Mouse (Mus musculus): ENCODE measurements around the gene Abcg4. TPM values are rescaled to one million over a fixed set of nuclear protein-coding genes. Genes with fewer than 3 reads are reported as not detected.

The Abcg4 gene
- total RNA-seq, 2 experiments from 2014 or later = 0.30 to 0.85 TPM

DNA sequence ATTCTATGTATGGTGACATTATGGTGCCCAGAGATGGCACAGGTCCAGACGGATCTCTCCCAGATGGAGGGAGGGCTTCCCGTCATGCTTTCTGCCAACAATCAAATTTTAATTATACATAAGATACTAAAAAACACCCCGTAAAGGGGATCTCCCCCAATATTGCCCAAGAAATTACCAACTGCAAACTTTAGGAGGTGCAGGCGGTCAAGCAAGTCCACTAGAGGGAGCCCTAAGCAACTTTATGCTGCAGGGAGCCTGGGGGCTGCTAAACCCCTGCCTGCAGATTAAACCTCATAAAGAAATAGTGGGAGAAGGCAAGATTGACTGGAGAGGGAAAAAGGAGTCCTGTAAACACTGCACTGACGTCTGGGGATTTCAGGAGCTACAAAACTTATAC lies 49.0 kb downstream of the Abcg4 start:
- DNase-seq = peak; percentile 51 to 80

DNA sequence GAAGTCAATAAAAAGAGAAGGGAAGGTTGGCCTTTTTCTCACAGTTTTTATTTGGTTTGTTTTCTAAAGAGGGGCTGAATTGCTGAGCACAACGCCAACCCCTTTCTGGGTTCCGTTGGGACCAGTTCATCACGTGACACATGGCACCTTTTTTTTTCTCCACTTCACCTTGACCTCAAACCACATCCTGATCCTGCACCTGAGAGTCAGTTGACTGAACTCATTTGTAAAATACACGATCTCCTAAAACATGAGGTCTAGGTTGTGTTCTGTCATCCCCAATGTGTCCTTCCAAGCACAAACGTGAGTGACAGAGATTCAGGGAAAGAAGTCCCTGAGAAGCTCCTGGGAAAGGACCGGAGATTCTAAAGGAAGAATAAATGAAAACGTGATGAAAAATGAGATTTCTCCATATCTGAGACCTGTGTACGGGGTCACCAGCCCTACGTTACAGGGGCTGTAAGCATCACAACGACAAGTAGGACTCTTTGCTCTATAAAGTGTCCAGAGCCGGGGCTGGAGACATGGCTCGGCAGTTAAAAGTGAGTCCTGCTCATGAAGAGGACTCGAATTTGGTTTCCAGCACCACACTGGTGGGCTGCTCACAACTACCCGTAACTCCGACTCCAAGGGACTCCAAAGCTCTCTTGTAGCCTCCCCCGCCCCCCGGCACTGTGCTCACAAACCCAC lies 49.8 kb downstream of the Abcg4 start:
- no peak for DNase-seq

DNA sequence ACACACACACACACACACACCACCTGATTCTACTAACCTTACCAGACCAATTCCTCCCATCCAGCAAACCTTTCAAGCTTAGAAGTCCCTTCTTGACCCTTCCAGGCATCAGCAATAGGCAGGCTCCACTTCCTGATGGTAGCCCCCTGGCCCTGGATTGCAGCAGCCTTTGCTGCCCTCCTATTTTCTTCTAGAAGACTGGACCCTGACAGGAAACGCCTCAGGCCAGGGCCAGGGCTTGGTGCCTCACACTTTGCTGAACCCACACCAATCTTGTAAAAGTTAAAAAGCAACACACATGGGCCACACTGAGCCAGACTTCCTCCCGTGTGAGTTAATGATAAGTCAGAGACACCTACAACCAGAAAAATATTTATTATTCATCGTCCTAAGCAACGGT lies 51.3 kb downstream of the Abcg4 start:
- no peak for DNase-seq

DNA sequence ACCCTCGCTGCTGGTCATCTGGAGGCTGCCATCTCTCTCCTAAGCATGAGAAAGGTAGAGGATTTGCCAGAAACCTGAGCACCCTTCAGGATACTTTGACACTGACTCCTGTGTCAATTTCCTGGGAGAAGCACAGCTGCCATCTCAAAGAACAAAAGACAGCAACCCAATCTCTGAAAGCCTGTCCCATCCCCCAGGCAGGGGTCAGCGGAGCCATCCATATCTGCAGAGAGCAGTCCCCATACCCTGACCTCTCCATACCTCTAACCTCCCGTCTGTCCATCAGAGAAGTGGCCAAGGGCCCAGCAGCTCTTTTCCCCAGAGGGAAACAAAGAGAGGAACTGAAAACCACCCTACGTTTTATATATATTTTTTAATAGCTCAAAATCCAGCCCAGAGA lies 51.8 kb downstream of the Abcg4 start:
- DNase-seq = no peak

DNA sequence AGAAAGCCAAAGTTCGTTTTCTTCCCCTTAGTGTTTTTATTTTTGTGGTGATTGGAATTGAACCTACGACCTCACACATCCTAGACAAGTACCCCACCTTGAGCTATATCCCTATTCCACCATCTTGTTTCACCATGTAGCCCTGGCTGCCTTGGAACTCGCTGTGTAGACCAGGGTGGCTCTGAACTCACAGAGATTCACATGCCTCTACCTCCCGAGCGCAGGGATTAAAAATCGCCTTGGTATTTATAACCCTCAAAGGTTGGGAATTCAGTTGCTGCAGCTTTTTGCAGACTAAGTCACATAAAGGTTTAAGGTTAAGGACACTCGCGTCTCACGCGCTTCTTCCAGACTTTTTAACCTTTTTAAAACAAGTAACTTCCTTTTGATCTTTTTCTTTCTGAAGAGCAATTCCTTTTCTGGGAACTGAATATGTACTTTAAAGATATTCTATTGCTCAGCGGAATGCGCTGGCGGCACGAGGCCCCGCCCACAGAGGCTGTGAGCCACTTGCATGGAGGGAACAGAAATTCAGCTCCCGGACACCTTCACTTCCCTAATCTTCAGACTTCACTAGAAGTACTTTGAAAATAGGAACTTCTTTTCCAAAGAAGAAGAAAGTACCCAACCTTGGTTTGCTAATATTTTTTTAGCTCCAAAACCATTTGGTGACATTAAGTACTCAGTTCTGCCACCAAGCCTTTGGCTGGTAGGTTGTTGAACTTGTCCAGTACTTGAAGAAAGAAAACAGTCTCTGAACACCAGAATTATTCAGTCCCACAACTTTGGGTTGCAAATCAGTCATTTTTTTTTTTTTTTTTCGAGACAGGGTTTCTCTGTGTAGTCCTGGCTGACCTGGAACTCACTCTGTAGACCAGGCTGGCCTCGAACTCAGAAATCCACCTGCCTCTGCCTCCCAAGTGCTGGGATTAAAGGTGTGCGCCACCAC lies 53.7 kb downstream of the Abcg4 start:
- peak; percentile 71 to 82 for DNase-seq

DNA sequence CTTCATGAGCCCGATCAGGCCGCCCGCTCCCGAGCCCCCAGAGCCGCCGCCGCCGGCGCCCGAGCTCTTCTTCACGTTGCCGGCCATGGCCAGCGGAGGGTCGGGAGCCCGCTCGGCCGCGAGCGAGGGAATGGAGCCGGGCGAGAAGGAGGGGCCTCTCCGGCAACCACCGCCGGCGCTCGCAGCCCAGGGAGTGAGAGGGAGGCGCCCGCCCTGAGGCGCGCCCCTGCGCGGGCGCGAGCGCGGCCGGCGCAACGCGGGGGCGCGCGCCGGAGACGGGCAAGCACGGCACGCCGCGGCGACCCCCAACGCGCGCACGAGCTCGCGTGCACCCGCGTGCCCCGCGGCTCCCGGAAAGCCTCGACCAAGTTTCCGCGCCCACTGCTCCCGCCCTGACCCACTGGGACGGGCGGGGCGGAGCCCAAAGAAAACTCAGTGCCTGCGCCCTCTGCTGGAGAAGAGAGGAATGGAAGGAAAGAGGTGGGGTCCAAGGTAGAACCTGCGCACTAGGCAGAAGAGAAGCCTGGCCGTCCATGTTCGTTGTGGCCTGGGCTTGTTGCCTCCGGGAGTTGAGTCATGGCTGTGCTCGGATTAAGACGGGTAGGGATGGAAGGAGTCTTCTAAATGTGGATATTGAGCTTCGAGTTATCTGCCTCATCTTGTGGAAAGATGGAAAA lies 54.5 kb downstream of the Abcg4 start, which contains the start of gene Cbl:
Gene Cbl (minus strand): TSS at position 248 of the 677 bp plus-strand sequence.
- peak; percentile 99 for DNase-seq

DNA sequence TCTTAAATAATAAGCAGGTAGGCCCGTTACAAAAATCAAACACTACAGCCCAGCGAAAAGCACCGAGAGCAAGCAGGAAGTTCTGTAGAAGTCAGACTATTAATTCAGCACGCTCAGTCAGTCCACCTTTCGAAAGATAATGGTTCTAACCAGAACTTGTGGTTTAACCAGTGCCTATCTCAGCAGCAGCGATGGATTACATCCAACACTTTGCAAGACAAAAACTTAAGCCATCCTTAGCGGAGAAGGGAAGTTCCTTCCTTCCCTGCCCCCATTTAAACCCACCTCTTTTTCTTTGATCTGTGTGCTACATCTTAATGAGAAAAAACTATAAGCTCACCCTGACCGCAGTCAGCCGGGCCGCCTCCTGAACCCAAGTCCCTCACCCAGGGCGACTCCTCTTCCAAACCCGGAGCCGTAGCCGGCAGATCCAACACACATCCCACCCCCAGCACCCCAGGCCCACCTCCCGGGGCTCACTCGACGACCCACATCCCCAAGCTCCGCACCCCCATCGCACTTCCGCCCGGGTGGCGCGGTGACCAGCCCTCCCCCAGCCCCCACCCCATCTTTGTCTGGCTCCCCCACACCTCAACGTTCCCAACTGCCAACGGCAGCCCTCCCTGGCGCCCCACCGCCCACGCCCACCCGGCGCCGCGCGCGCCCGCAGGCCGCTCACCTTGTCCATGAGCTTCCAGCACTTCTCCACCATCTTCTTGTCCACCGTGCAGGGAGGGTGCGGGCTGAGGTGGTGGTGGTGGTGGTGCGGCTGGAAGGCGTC lies 55.2 kb downstream of the Abcg4 start:
- DNase-seq = peak in 1 of 2 experiments; percentile 53

DNA sequence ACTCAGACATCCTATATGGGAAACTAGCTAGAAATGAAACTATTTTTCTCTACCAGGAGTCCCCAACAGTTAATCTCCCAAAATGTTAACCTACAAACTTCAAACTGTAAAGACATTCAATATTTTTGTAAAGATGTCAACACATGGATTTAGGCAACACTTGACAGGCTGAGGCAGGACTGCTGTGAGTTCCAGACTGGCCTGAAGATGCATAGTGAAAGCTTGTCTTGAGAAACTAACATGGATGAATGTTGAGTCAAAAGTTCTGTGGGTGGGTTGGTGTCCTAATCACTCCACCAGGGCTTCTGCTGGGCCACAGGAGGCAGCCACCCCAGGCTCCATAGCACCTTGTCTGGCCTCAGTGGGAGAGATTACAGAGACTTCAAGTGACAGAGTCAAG lies 56.8 kb downstream of the Abcg4 start:
- DNase-seq = no peak

DNA sequence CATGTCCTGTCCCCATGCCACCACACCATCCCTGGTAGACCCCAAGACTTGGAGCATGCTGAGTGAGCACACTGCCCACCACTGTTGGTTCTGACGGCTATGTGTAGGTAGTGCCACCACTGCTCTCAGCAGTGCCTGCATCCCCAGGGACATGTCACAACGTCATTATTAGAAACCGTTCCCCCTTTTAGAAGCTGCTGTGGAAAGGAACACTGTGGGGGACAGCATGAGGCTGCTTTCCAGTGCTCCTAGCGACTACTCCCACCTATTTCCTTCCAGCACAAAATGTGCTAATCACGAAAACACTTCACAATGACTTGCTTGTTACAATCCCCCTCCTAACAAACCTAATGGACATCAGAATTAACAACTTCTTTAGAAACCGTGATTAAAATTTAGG lies 62.4 kb downstream of the Abcg4 start:
- DNase-seq = no peak

Small RNA genes lying within 50 kb of the gene (microRNA-seq; reads per million reads assigned to microRNA genes)
- 0 reads per million in 2 experiments for gene Gm44335

Other genes starting within 250 kb of the Abcg4 start
- gene Thy1, start 245.2 kb downstream of the Abcg4 start, total RNA-seq (2021) = 10 to 100 TPM; 10.5 to 16.5 TPM
- 10 to 100 TPM; 89.8 to 95.9 TPM for gene Usp2, start 221.6 kb downstream of the Abcg4 start, total RNA-seq (2021)
- not detected for gene Mfrp, start 186.9 kb downstream of the Abcg4 start, total RNA-seq (2021)
- gene C1qtnf5, start 181.4 kb downstream of the Abcg4 start, total RNA-seq (2021) = 1 to 10 TPM; 5.6 to 5.9 TPM
- under 1 TPM in 1 of 2 experiments, not detected in 1; 0.37 TPM for gene Gm49380, start 175.1 kb downstream of the Abcg4 start, total RNA-seq (2021)
- 1 to 10 TPM; 5.9 to 6.0 TPM for gene Rnf26, start 175.1 kb downstream of the Abcg4 start, total RNA-seq (2021)
- gene Mcam, start 154.1 kb downstream of the Abcg4 start, total RNA-seq (2021) = 10 to 100 TPM; 31.0 to 38.6 TPM
- gene Cbl, start 54.6 kb downstream of the Abcg4 start, total RNA-seq (2021) = 10 to 100 TPM; 18.0 to 18.5 TPM
- 1 to 10 TPM in 1 of 2 experiments, not detected in 1; 1.7 TPM for gene Ccdc153, start 47.9 kb downstream of the Abcg4 start, total RNA-seq (2021)
- gene Pdzd3, start 37.1 kb downstream of the Abcg4 start, total RNA-seq (2021) = 1 to 10 TPM; 4.6 to 5.4 TPM
- gene Nlrx1, start 20.0 kb downstream of the Abcg4 start, total RNA-seq (2021) = 10 to 100 TPM; 21.7 to 25.6 TPM
- 1 to 10 TPM; 8.1 TPM for gene Hinfp, start 17.1 kb upstream of the Abcg4 start, total RNA-seq (2021)
- gene C2cd2l, start 31.7 kb upstream of the Abcg4 start, total RNA-seq (2021) = 10 to 100 TPM; 13.7 to 19.6 TPM
- gene Dpagt1, start 37.4 kb upstream of the Abcg4 start, total RNA-seq (2021) = 10 to 100 TPM; 17.8 to 18.2 TPM
- gene H2afx, start 46.1 kb upstream of the Abcg4 start, total RNA-seq (2021) = 10 to 100 TPM; 10.7 TPM
- gene Hmbs, start 55.6 kb upstream of the Abcg4 start, total RNA-seq (2021) = 10 to 100 TPM; 50.0 to 50.8 TPM
- gene Vps11, start 73.1 kb upstream of the Abcg4 start, total RNA-seq (2021) = 10 to 100 TPM; 14.4 to 18.3 TPM
- 10 to 100 TPM; 46.6 to 65.5 TPM for gene Hyou1, start 90.9 kb upstream of the Abcg4 start, total RNA-seq (2021)
- gene Slc37a4, start 108.2 kb upstream of the Abcg4 start, total RNA-seq (2021) = 10 to 100 TPM; 17.8 to 20.3 TPM
- gene Rps25, start 118.5 kb upstream of the Abcg4 start, total RNA-seq (2021) = 100 to 1,000 TPM; 788 to 877 TPM
- gene Trappc4, start 119.0 kb upstream of the Abcg4 start, total RNA-seq (2021) = 10 to 100 TPM; 42.0 to 43.6 TPM
- 1 to 10 TPM; 5.0 to 6.0 TPM for gene Ccdc84, start 130.0 kb upstream of the Abcg4 start, total RNA-seq (2021)
- not detected for gene Foxr1, start 152.5 kb upstream of the Abcg4 start, total RNA-seq (2021)
- not detected for gene Upk2, start 166.4 kb upstream of the Abcg4 start, total RNA-seq (2021)
- 10 to 100 TPM; 36.2 to 41.7 TPM for gene Bcl9l, start 194.2 kb upstream of the Abcg4 start, total RNA-seq (2021)

Measured in heart, adult 18-20 months (tissue).